Mouse (Mus musculus) midbrain, embryonic 11.5 days (tissue): Measurements from ENCODE around the gene Igfbp2. TPM values are rescaled to one million over a fixed set of nuclear protein-coding genes. Genes with fewer than 3 reads are reported as not detected.

Experiments
- ATAC-seq: fragments of 200-750 bp; cut with Nextera tagmentation; 2 replicates; pipeline ENCODE4 v1.8.0; 2017; ENCODE audit warnings: moderate TSS enrichment, moderate library complexity; ENCODE audit not compliant: low FRiP score
- DNase-seq: peaks from one replicate; pipeline ENCODE4 v3.0.0; 2015; ENCODE audit warnings: low spot score; ENCODE audit errors: missing footprints
- H3K27ac ChIP-seq: fragments of 300-500 bp; sonication (generic); 2 replicates; pipeline ENCODE4 v1.5.1; 2014; ENCODE audit warnings: low read depth, low read length
- H3K27me3 ChIP-seq: fragments of 300-500 bp; sonication (generic); 2 replicates; pipeline ENCODE4 v1.6.1; 2014; ENCODE audit warnings: mild to moderate bottlenecking, low read length, moderate library complexity, mixed read lengths; ENCODE audit not compliant: control insufficient read depth, insufficient read depth
- H3K36me3 ChIP-seq: fragments of 300-500 bp; sonication (generic); 2 replicates; pipeline ENCODE4 v1.6.1; 2014; ENCODE audit warnings: mild to moderate bottlenecking, low read length, moderate library complexity, mixed read lengths; ENCODE audit not compliant: control insufficient read depth, insufficient read depth
- H3K4me1 ChIP-seq: fragments of 300-500 bp; sonication (generic); 2 replicates; pipeline ENCODE4 v1.6.1; 2014; ENCODE audit warnings: low read length; ENCODE audit not compliant: control insufficient read depth, insufficient read depth
- H3K4me2 ChIP-seq: fragments of 300-500 bp; sonication (generic); 2 replicates; pipeline ENCODE4 v1.6.1; 2014; ENCODE audit warnings: mild to moderate bottlenecking, moderate library complexity
- H3K4me3 ChIP-seq: fragments of 300-500 bp; sonication (generic); 2 replicates; pipeline ENCODE4 v1.5.1; 2014; ENCODE audit warnings: low read depth, low read length
- H3K9ac ChIP-seq: fragments of 300-500 bp; sonication (generic); 2 replicates; pipeline ENCODE4 v1.6.1; 2014; ENCODE audit warnings: low read length
- H3K9me3 ChIP-seq: fragments of 300-500 bp; sonication (generic); 2 replicates; pipeline ENCODE4 v1.6.1; 2016; ENCODE audit warnings: low read length; ENCODE audit not compliant: control insufficient read depth
- WGBS: fragments of 180-500 bp; shearing (Covaris S2); extraction: QIAGEN DNeasy Blood & Tissue Kit; methylation state at CpG from one replicate; pipeline ENCODE4 v1.1.7; 2014; 5-methylcytosine and 5-hydroxymethylcytosine counted together
- polyA plus RNA-seq: library from polyadenylated mRNA; unstranded; fragments of >200 nt; fragmentation: Nextera tagmentation; extraction: Ambion mirVana; gene quantifications from 2 replicates; pipeline ENCODE4 v1.2.1, GENCODE M21; 2014

Igfbp2 gene
- polyA plus RNA-seq, 1 experiment from 2014 or later = 548 TPM

GRCm38 (mm10) chr1:72870615-72871336 is 46.5 kb downstream of the Igfbp2 start:
- Histone ChIP-seq H3K4me1 (peaks cover 33% of the 10 kb centered on the region), H3K9ac (peak overlapping the region; percentile 34), H3K27ac (peak overlapping the region; percentile 27), H3K4me2 (peak overlapping the region; percentile 85), H3K4me3 (peak overlapping the region; percentile 50), H3K9me3 (no peaks in the 10 kb centered on the region), H3K36me3 (no peaks in the 10 kb centered on the region), H3K27me3 (peaks cover 15% of the 10 kb centered on the region)
- DNase-seq = peak; percentile 96
- WGBS = under 1% methylated on average over 20 of the region's 20 CpGs
- peak; percentile 41 for ATAC-seq

- DNase-seq = no peak
- H3K36me3 ChIP-seq = no peaks in the 10 kb centered on the region
- peak overlapping the region; percentile 50 for H3K4me3 ChIP-seq
- H3K9me3 ChIP-seq = no peaks in the 10 kb centered on the region
- 0% methylated on average over 6 of the region's 6 CpGs for WGBS
- H3K4me1 ChIP-seq = peaks cover 33% of the 10 kb centered on the region
- H3K9ac ChIP-seq = peak overlapping the region; percentile 53
- 0 out of 2 replicates have a peak, but pooled peaks have one; percentile 4 for ATAC-seq
- peak overlapping the region; percentile 85 for H3K4me2 ChIP-seq
- peak overlapping the region; percentile 58 for H3K27ac ChIP-seq
- peaks cover 17% of the 10 kb centered on the region for H3K27me3 ChIP-seq
These were observed 47.0 kb downstream of the Igfbp2 start for GRCm38 (mm10) chr1:72871337-72871696.

GRCm38 (mm10) chr1:72871697-72872411 is 47.6 kb downstream of the Igfbp2 start:
- H3K27me3 ChIP-seq = peaks cover 20% of the 10 kb centered on the region

GRCm38 (mm10) chr1:72872521-72872920 is 48.2 kb downstream of the Igfbp2 start:
- WGBS = 0% methylated on average over 8 of the region's 8 CpGs
- Histone ChIP-seq H3K4me2 (peak overlapping the region; percentile 85), H3K27me3 (peaks cover 20% of the 10 kb centered on the region), H3K4me1 (peaks cover 30% of the 10 kb centered on the region), H3K27ac (no peak overlapping the region), H3K4me3 (peak overlapping the region; percentile 50), H3K9ac (peak overlapping the region; percentile 72; the same call in 1 of the 2 replicates), H3K36me3 (no peaks in the 10 kb centered on the region), H3K9me3 (no peaks in the 10 kb centered on the region)
- DNase-seq = peak; percentile 99
- peak; percentile 67 for ATAC-seq

More at GRCm38 (mm10) chr1:72871697-72872411, 47.6 kb downstream of the Igfbp2 start:
- no peaks in the 10 kb centered on the region for H3K36me3 ChIP-seq
- peak overlapping the region; percentile 50 for H3K4me3 ChIP-seq
- H3K9ac ChIP-seq = peak overlapping the region; percentile 53
- peak; percentile 96 for DNase-seq
- under 1% methylated on average over 34 of the region's 34 CpGs for WGBS
- peak overlapping the region; percentile 58 for H3K27ac ChIP-seq
- peak overlapping the region; percentile 85 for H3K4me2 ChIP-seq
- H3K4me1 ChIP-seq = peaks cover 33% of the 10 kb centered on the region
- peak; percentile 8; the same call in 1 of the 2 replicates for ATAC-seq
- H3K9me3 ChIP-seq = no peaks in the 10 kb centered on the region

GRCm38 (mm10) chr1:72873078-72873477 is 48.8 kb downstream of the Igfbp2 start:
- Histone ChIP-seq H3K36me3 (no peaks in the 10 kb centered on the region), H3K4me1 (peaks cover 28% of the 10 kb centered on the region), H3K27me3 (peaks cover 20% of the 10 kb centered on the region), H3K9ac (peak overlapping the region; percentile 72; the same call in 1 of the 2 replicates), H3K4me3 (peak overlapping the region; percentile 50), H3K27ac (no peak overlapping the region), H3K4me2 (peak overlapping the region; percentile 85), H3K9me3 (no peaks in the 10 kb centered on the region)
- DNase-seq = peak; percentile 86
- ATAC-seq = no peak
- under 1% methylated on average over 16 of the region's 16 CpGs for WGBS

GRCm38 (mm10) chr1:72873511-72874286 is 49.4 kb downstream of the Igfbp2 start:
- WGBS = under 1% methylated on average over 43 of the region's 43 CpGs
- no peaks in the 10 kb centered on the region for H3K9me3 ChIP-seq
- H3K36me3 ChIP-seq = no peaks in the 10 kb centered on the region
- H3K27ac ChIP-seq = peak overlapping the region; percentile 25
- peaks cover 20% of the 10 kb centered on the region for H3K27me3 ChIP-seq
- peak overlapping the region; percentile 85 for H3K4me2 ChIP-seq
- peak; percentile 10 for ATAC-seq
- DNase-seq = peak; percentile 96
- peak overlapping the region; percentile 50 for H3K4me3 ChIP-seq
- peaks cover 28% of the 10 kb centered on the region for H3K4me1 ChIP-seq
- peak overlapping the region; percentile 72 for H3K9ac ChIP-seq

- Histone ChIP-seq H3K27me3 (peaks cover 20% of the 10 kb centered on the region), H3K36me3 (no peaks in the 10 kb centered on the region), H3K4me2 (peak within 1 kb of the TSS; percentile 85), H3K27ac (peak within 1 kb of the TSS; percentile 25), H3K4me1 (peaks cover 27% of the 10 kb centered on the region), H3K4me3 (peak within 1 kb of the TSS; percentile 50), H3K9me3 (no peaks in the 10 kb centered on the region), H3K9ac (peak within 1 kb of the TSS; percentile 72)
- WGBS = under 1% methylated on average over 37 of the region's 38 CpGs
- ATAC-seq (peak; percentile 26), DNase-seq (peak; percentile 95)
These were observed 50.2 kb downstream of the Igfbp2 start, which contains the start of gene Igfbp5 for GRCm38 (mm10) chr1:72874287-72875211. Gene Igfbp5, minus strand, starts transcription at chr1:72874884.

GRCm38 (mm10) chr1:72875708-72876107 is 51.4 kb downstream of the Igfbp2 start:
- Histone ChIP-seq H3K9me3 (no peaks in the 10 kb centered on the region), H3K27ac (no peak overlapping the region), H3K36me3 (no peaks in the 10 kb centered on the region), H3K4me3 (no peak overlapping the region), H3K27me3 (peaks cover 20% of the 10 kb centered on the region), H3K9ac (no peak overlapping the region), H3K4me1 (peaks cover 16% of the 10 kb centered on the region), H3K4me2 (peak overlapping the region; percentile 85)
- DNase-seq (peak; percentile 87), ATAC-seq (no peak)
- WGBS = 3% methylated on average over 3 of the region's 3 CpGs
